Mouse (Mus musculus): ENCODE measurements at regions not wholly inside any gene's neighbourhood (a gene's known extent, or its start where the extent isn't known, plus 50 kb on each side); places are given as distances from the start of the nearest gene placed in this dataset.
"Not testable (repeated sequence)": the region's sequence is repeated elsewhere in the genome, so short reads cannot be mapped to it uniquely, and the experiment has no call there.

- TF ChIP-seq EP300, CTCF (IDR thresholded peaks at IDR 0.05; ENCODE audit: low read depth): not testable (repeated sequence)
Measured at GRCm38 (mm10) chr2:108843855-108844254, 436.7 kb upstream of the Kif18a start.

Data from heart, postnatal 0 days (tissue).